Mouse (Mus musculus) heart, embryonic 13.5 days (tissue): ENCODE results near the gene Fkbp5. TPM values are rescaled to one million over a fixed set of nuclear protein-coding genes. Genes with fewer than 3 reads are reported as not detected.

Experiments
- ATAC-seq: fragments of 200-750 bp; cut with Nextera tagmentation; 2 replicates; pipeline ENCODE4 v1.8.0; 2017; ENCODE audit warnings: moderate TSS enrichment; ENCODE audit not compliant: insufficient number of reproducible peaks, low FRiP score, low TSS enrichment; ENCODE audit errors: extremely low read depth
- H3K27ac ChIP-seq: fragments of 300-500 bp; sonication (generic); replicated peaks from 2 replicates; pipeline ENCODE4 v1.5.1; 2015; ENCODE audit warnings: moderate library complexity, mild to moderate bottlenecking, inconsistent platforms
- H3K27me3 ChIP-seq: fragments of 300-500 bp; sonication (generic); replicated peaks from 2 replicates; pipeline ENCODE4 v1.6.1; 2015; ENCODE audit warnings: mild to moderate bottlenecking, inconsistent platforms
- H3K36me3 ChIP-seq: fragments of 300-500 bp; sonication (generic); 2 replicates; pipeline ENCODE4 v1.6.1; 2015; ENCODE audit warnings: mild to moderate bottlenecking, inconsistent platforms
- H3K4me1 ChIP-seq: fragments of 300-500 bp; sonication (generic); 2 replicates; pipeline ENCODE4 v1.6.1; 2015; ENCODE audit warnings: inconsistent platforms
- H3K4me2 ChIP-seq: fragments of 300-500 bp; sonication (generic); 2 replicates; pipeline ENCODE4 v1.6.1; 2015; ENCODE audit warnings: inconsistent platforms, mild to moderate bottlenecking, moderate library complexity
- H3K4me3 ChIP-seq: fragments of 300-500 bp; sonication (generic); 2 replicates; pipeline ENCODE4 v1.5.1; 2015; ENCODE audit warnings: moderate library complexity, mild to moderate bottlenecking, inconsistent platforms
- H3K9ac ChIP-seq: fragments of 300-500 bp; sonication (generic); 2 replicates; pipeline ENCODE4 v1.6.1; 2015; ENCODE audit warnings: inconsistent platforms, mild to moderate bottlenecking, moderate library complexity
- H3K9me3 ChIP-seq: fragments of 300-500 bp; sonication (generic); 2 replicates; pipeline ENCODE4 v1.6.1; 2016; ENCODE audit warnings: inconsistent platforms
- WGBS: fragments of 180-500 bp; shearing (Covaris S2); methylation state at CpG from one replicate; pipeline ENCODE4 v1.1.7; 2015; ENCODE audit warnings: mixed read lengths; 5-methylcytosine and 5-hydroxymethylcytosine counted together
- polyA plus RNA-seq: library from polyadenylated mRNA; unstranded; fragments of >200 nt; fragmentation: Nextera tagmentation; extraction: Ambion mirVana; gene quantifications from 2 replicates; pipeline ENCODE4 v1.2.1, GENCODE M21; 2015

Fkbp5 gene
- polyA plus RNA-seq, 1 experiment from 2014 or later = 11.8 TPM

GRCm38 (mm10) chr17:28391568-28392432, 125.5 kb downstream of the Fkbp5 start:
- Histone ChIP-seq H3K27ac (no peak overlapping the region), H3K36me3 (no peaks in the 10 kb centered on the region), H3K9ac (peak overlapping the region; percentile 48), H3K4me1 (peaks cover 7% of the 10 kb centered on the region), H3K4me2 (peak overlapping the region; percentile 61), H3K9me3 (no peaks in the 10 kb centered on the region), H3K4me3 (peak overlapping the region; percentile 26), H3K27me3 (peaks cover 40% of the 10 kb centered on the region)
- ATAC-seq = no peak
- WGBS = 8% methylated on average over 21 of the region's 25 CpGs

- Histone ChIP-seq H3K9me3 (0 out of 2 replicates have a peak, but pooled peaks cover 3% of the 10 kb centered on the region), H3K4me1 (peaks cover 7% of the 10 kb centered on the region), H3K36me3 (no peaks in the 10 kb centered on the region), H3K27me3 (peaks cover 57% of the 10 kb centered on the region), H3K4me2 (no peak overlapping the region), H3K9ac (no peak overlapping the region), H3K4me3 (no peak overlapping the region), H3K27ac (no peak overlapping the region)
- ATAC-seq = no peak
- WGBS = 76% methylated on average over 3 of the region's 3 CpGs
These were observed 128.8 kb downstream of the Fkbp5 start for GRCm38 (mm10) chr17:28388534-28388933.

- H3K4me3 ChIP-seq = peak overlapping the region; percentile 32
- peaks cover 53% of the 10 kb centered on the region for H3K27me3 ChIP-seq
- H3K9me3 ChIP-seq = 0 out of 2 replicates have a peak, but pooled peaks cover 4% of the 10 kb centered on the region
- ATAC-seq = no peak
- H3K4me2 ChIP-seq = peak overlapping the region; percentile 60
- 4% methylated on average over 23 of the region's 23 CpGs for WGBS
- H3K4me1 ChIP-seq = no peaks in the 10 kb centered on the region; the same call in 1 of the 2 replicates
- no peak overlapping the region for H3K27ac ChIP-seq
- H3K9ac ChIP-seq = no peak overlapping the region
- H3K36me3 ChIP-seq = no peaks in the 10 kb centered on the region
These were observed 131.0 kb downstream of the Fkbp5 start for GRCm38 (mm10) chr17:28386150-28386905.

- 0 out of 2 replicates have a peak, but pooled peaks cover 4% of the 10 kb centered on the region for H3K9me3 ChIP-seq
- ATAC-seq = no peak
- H3K4me2 ChIP-seq = no peak overlapping the region
- H3K27me3 ChIP-seq = peaks cover 57% of the 10 kb centered on the region
- no peaks in the 10 kb centered on the region for H3K36me3 ChIP-seq
- H3K9ac ChIP-seq = no peak overlapping the region
- 67% methylated on average over 4 of the region's 4 CpGs for WGBS
- no peak overlapping the region for H3K27ac ChIP-seq
- H3K4me1 ChIP-seq = no peaks in the 10 kb centered on the region; the same call in 1 of the 2 replicates
- H3K4me3 ChIP-seq = no peak overlapping the region
These were observed 133.0 kb downstream of the Fkbp5 start for GRCm38 (mm10) chr17:28384298-28384697.

- Histone ChIP-seq H3K9me3 (0 out of 2 replicates have a peak, but pooled peaks cover 4% of the 10 kb centered on the region), H3K36me3 (no peaks in the 10 kb centered on the region), H3K4me3 (no peak overlapping the region), H3K27ac (no peak overlapping the region), H3K27me3 (peaks cover 46% of the 10 kb centered on the region), H3K9ac (no peak overlapping the region), H3K4me1 (peaks cover 6% of the 10 kb centered on the region), H3K4me2 (no peak overlapping the region)
- no peak for ATAC-seq
- WGBS = 8% methylated on average over 6 of the region's 6 CpGs
These were observed 137.1 kb downstream of the Fkbp5 start for GRCm38 (mm10) chr17:28380255-28380654.

GRCm38 (mm10) chr17:28375592-28376061, 141.7 kb downstream of the Fkbp5 start:
- H3K27me3 ChIP-seq = peaks cover 61% of the 10 kb centered on the region
- peaks cover 9% of the 10 kb centered on the region for H3K4me1 ChIP-seq
- H3K4me3 ChIP-seq = no peak overlapping the region
- no peak overlapping the region for H3K9ac ChIP-seq
- WGBS = 7% methylated on average over 17 of the region's 17 CpGs
- H3K36me3 ChIP-seq = no peaks in the 10 kb centered on the region
- ATAC-seq = no peak; the same call in 1 of the 2 replicates
- no peaks in the 10 kb centered on the region for H3K9me3 ChIP-seq
- H3K27ac ChIP-seq = no peak overlapping the region
- H3K4me2 ChIP-seq = no peak overlapping the region

GRCm38 (mm10) chr17:28374494-28374893, 142.8 kb downstream of the Fkbp5 start:
- no peak overlapping the region for H3K4me3 ChIP-seq
- H3K9ac ChIP-seq = 0 out of 2 replicates have a peak overlapping the region, but pooled peaks have one; percentile 40

GRCm38 (mm10) chr17:28373821-28374220, 143.5 kb downstream of the Fkbp5 start:
- Histone ChIP-seq H3K4me3 (no peak overlapping the region), H3K27me3 (peaks cover 43% of the 10 kb centered on the region), H3K27ac (no peak overlapping the region), H3K4me2 (no peak overlapping the region), H3K4me1 (peaks cover 9% of the 10 kb centered on the region), H3K9ac (no peak overlapping the region), H3K9me3 (no peaks in the 10 kb centered on the region), H3K36me3 (no peaks in the 10 kb centered on the region)
- 15% methylated on average over 10 of the region's 10 CpGs for WGBS
- ATAC-seq = no peak

More at GRCm38 (mm10) chr17:28374494-28374893, 142.8 kb downstream of the Fkbp5 start:
- 24% methylated on average over 16 of the region's 16 CpGs for WGBS
- 0 out of 2 replicates have a peak overlapping the region, but pooled peaks have one; percentile 16 for H3K4me2 ChIP-seq
- no peak for ATAC-seq
- H3K36me3 ChIP-seq = no peaks in the 10 kb centered on the region
- peaks cover 50% of the 10 kb centered on the region for H3K27me3 ChIP-seq
- no peak overlapping the region for H3K27ac ChIP-seq
- H3K4me1 ChIP-seq = peaks cover 9% of the 10 kb centered on the region
- H3K9me3 ChIP-seq = no peaks in the 10 kb centered on the region

GRCm38 (mm10) chr17:28371941-28372340, 145.4 kb downstream of the Fkbp5 start:
- Histone ChIP-seq H3K4me2 (no peak overlapping the region), H3K27ac (no peak overlapping the region), H3K9me3 (no peaks in the 10 kb centered on the region), H3K27me3 (peaks cover 39% of the 10 kb centered on the region), H3K9ac (no peak overlapping the region), H3K4me3 (no peak overlapping the region), H3K4me1 (peaks cover 9% of the 10 kb centered on the region), H3K36me3 (no peaks in the 10 kb centered on the region)
- 67% methylated on average over 1 of the region's 1 CpGs for WGBS
- ATAC-seq = no peak

- no peaks in the 10 kb centered on the region for H3K9me3 ChIP-seq
- H3K9ac ChIP-seq = no peak overlapping the region
- ATAC-seq = no peak
- H3K27me3 ChIP-seq = peaks cover 32% of the 10 kb centered on the region
- no peak overlapping the region for H3K4me2 ChIP-seq
- WGBS = 65% methylated on average over 2 of the region's 2 CpGs
- H3K27ac ChIP-seq = no peak overlapping the region
- no peak overlapping the region for H3K4me3 ChIP-seq
- H3K4me1 ChIP-seq = peaks cover 9% of the 10 kb centered on the region
- no peaks in the 10 kb centered on the region for H3K36me3 ChIP-seq
These were observed 146.0 kb downstream of the Fkbp5 start for GRCm38 (mm10) chr17:28371286-28371685.

- WGBS = 58% methylated on average over 5 of the region's 5 CpGs
- Histone ChIP-seq H3K36me3 (no peaks in the 10 kb centered on the region), H3K4me2 (no peak overlapping the region), H3K9me3 (no peaks in the 10 kb centered on the region), H3K4me1 (peaks cover 10% of the 10 kb centered on the region), H3K27me3 (peaks cover 29% of the 10 kb centered on the region), H3K4me3 (no peak overlapping the region), H3K9ac (no peak overlapping the region), H3K27ac (no peak overlapping the region)
- no peak for ATAC-seq
These were observed 148.3 kb downstream of the Fkbp5 start for GRCm38 (mm10) chr17:28369056-28369455.
